Mouse (Mus musculus): ENCODE measurements around the gene Tram2. TPM values are rescaled to one million over a fixed set of nuclear protein-coding genes. Genes with fewer than 3 reads are reported as not detected.
A peak's percentile ranks its signal among the peaks of the same experiment; 100 is the strongest.

Tram2 gene
- total and polyA plus RNA-seq, 3 experiments = 0.54 to 2.9 TPM; not detected in 1

- TF ChIP-seq TBP (IDR thresholded peaks at IDR 0.05; ENCODE audit: low read depth, low read length) (no peak), MAX (IDR thresholded peaks at IDR 0.05; ENCODE audit: low read length) (no peak), USF1 (IDR thresholded peaks at IDR 0.05; ENCODE audit: low read depth, low read length) (no peak), ETS1 (IDR thresholded peaks at IDR 0.05; ENCODE audit: low read depth, low read length) (no peak), RAD21 (IDR thresholded peaks at IDR 0.05; ENCODE audit: low read depth, low read length) (no peak), SIN3A (IDR thresholded peaks at IDR 0.05; ENCODE audit: low read length) (no peak), NRF1 (IDR thresholded peaks at IDR 0.05; ENCODE audit: insufficient read depth, low read depth, low read length, poor library complexity, severe bottlenecking) (no peak), POLR2AphosphoS2 (IDR thresholded peaks at IDR 0.05; ENCODE audit: low read length) (no peak)
- no peak overlapping the region for H3K27ac ChIP-seq (ENCODE audit: control insufficient read depth, low read depth, low read length)
- no peak for DNase-seq (ENCODE audit: low read depth, low spot score)
- no peaks in the 10 kb centered on the region for H3K4me1 ChIP-seq (ENCODE audit: control insufficient read depth in 1 of 2, insufficient read depth in 2 of 2, low read length in 2 of 2)
- H3K4me3 ChIP-seq (ENCODE audit: control insufficient read depth in 1 of 2, insufficient read depth in 1 of 2, low read depth in 2 of 2, low read length in 2 of 2) = no peak overlapping the region
- H3K9ac ChIP-seq (ENCODE audit: control insufficient read depth, low read depth, low read length, poor library complexity, severe bottlenecking) = no peak overlapping the region
- no peaks in the 10 kb centered on the region for H3K36me3 ChIP-seq (ENCODE audit: control insufficient read depth in 1 of 2, insufficient read depth in 2 of 2, low read length in 2 of 2)
- H3K79me2 ChIP-seq (ENCODE audit: control insufficient read depth, insufficient read depth, low read length, poor library complexity) = no peaks in the 10 kb centered on the region
- no peaks in the 10 kb centered on the region; a peak in 2 of 4 replicates for H3K27me3 ChIP-seq (ENCODE audit: control insufficient read depth in 1 of 2, insufficient read depth in 2 of 2, low read length in 2 of 2)
- H3K9me3 ChIP-seq (replicated peaks; ENCODE audit: insufficient read depth, low read length) = no peaks in the 10 kb centered on the region
These were observed 109.4 kb downstream of the Tram2 start for GRCm38 (mm10) chr1:20969642-20970041.

DNA sequence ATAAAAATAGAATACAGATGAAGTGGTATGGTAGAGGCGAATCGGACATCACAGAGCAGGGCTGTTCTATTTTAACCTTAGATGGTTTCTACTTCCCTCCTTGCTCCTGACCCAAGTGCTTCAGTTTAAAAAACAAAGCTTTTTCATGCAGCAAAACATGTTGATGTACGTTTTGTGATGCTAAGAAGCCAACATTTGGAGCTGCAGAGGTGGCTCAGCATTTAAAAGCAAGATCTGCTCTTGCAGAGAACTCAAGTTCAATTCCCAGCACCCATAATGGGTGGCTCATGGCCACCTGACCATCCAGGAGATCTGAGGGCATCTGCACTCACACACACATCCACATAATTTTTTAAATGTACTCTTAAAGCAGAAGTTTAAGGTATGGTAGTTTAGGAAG lies 124.2 kb downstream of the Tram2 start:
- no peak overlapping the region for H3K9ac ChIP-seq (ENCODE audit: control insufficient read depth, low read depth, low read length, poor library complexity, severe bottlenecking)
- TF ChIP-seq POLR2AphosphoS5 (IDR thresholded peaks at IDR 0.05; ENCODE audit: borderline replicate concordance, low read depth, low read length) (no peak), MAZ (IDR thresholded peaks at IDR 0.05; ENCODE audit: low read depth, low read length) (no peak), MXI1 (IDR thresholded peaks at IDR 0.05; ENCODE audit: low read depth, low read length) (no peak)

DNA sequence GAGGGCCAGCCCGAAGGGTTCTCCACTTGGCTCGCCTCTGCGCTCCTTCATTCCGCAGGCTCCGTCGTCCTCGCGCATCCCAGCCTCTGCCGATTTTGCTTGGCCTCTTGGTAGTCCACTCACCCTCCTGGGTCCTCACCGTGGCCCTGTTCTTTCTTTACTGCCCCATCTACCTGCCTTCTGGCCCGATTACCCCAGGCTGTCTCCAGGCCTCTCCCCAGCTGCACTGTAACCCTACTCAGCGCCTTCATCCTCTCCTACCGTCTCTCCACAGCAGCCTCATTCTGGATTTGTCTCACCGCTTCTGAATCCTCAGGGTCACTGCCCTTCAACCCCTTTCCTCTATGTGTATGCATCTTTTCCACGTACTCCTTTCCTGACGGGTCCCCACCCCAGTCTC lies 127.2 kb downstream of the Tram2 start:
- no peak overlapping the region for H3K27ac ChIP-seq (ENCODE audit: control insufficient read depth, low read depth, low read length)
- no peaks in the 10 kb centered on the region for H3K79me2 ChIP-seq (ENCODE audit: control insufficient read depth, insufficient read depth, low read length, poor library complexity)
- peak overlapping the region in 1 of 2 experiments; percentile 42; a peak in 2 of 4 replicates for H3K4me3 ChIP-seq (ENCODE audit: control insufficient read depth in 1 of 2, insufficient read depth in 1 of 2, low read depth in 2 of 2, low read length in 2 of 2)
- H3K9ac ChIP-seq (ENCODE audit: control insufficient read depth, low read depth, low read length, poor library complexity, severe bottlenecking) = no peak overlapping the region
- peaks cover 0 to 5% of the 10 kb centered on the region in 2 experiments; a peak in 1 of 4 replicates for H3K27me3 ChIP-seq (ENCODE audit: control insufficient read depth in 1 of 2, insufficient read depth in 2 of 2, low read length in 2 of 2)
- H3K9me3 ChIP-seq (replicated peaks; ENCODE audit: insufficient read depth, low read length) = no peaks in the 10 kb centered on the region
- DNase-seq (ENCODE audit: low read depth, low spot score) = no peak
- TF ChIP-seq NRF1 (IDR thresholded peaks at IDR 0.05; ENCODE audit: insufficient read depth, low read depth, low read length, poor library complexity, severe bottlenecking) = no peak
- TF ChIP-seq E2F4 (IDR thresholded peaks at IDR 0.05; ENCODE audit: borderline replicate concordance, low read depth, low read length) = no peak
- TF ChIP-seq GATA1 (IDR thresholded peaks at IDR 0.05; ENCODE audit: low read depth, low read length) = no peak
- no peak for TF ChIP-seq ZNF384 (IDR thresholded peaks at IDR 0.05; ENCODE audit: low read depth, low read length)
- TF ChIP-seq USF1 (IDR thresholded peaks at IDR 0.05; ENCODE audit: low read depth, low read length) = no peak
- no peak for TF ChIP-seq MAFK (IDR thresholded peaks at IDR 0.05; ENCODE audit: borderline replicate concordance, low read depth, low read length)
- no peak for TF ChIP-seq USF2 (IDR thresholded peaks at IDR 0.05; ENCODE audit: borderline replicate concordance in 1 of 2, insufficient read depth in 1 of 2, low read depth in 1 of 2, low read length in 2 of 2)
- no peak for TF ChIP-seq HCFC1 (IDR thresholded peaks at IDR 0.05; ENCODE audit: low read depth, low read length)
- no peak for TF ChIP-seq ZC3H11A (IDR thresholded peaks at IDR 0.05; ENCODE audit: low read depth, low read length)
- no peak for TF ChIP-seq NELFE (IDR thresholded peaks at IDR 0.05; ENCODE audit: low read depth, low read length)
- TF ChIP-seq ZMIZ1 (IDR thresholded peaks at IDR 0.05; ENCODE audit: low read depth, low read length) = no peak
- no peak for TF ChIP-seq EP300 (IDR thresholded peaks at IDR 0.05; ENCODE audit: low read depth in 1 of 2, low read length in 2 of 2)
- TF ChIP-seq MXI1 (IDR thresholded peaks at IDR 0.05; ENCODE audit: low read depth, low read length) = no peak
- H3K36me3 ChIP-seq (ENCODE audit: control insufficient read depth in 1 of 2, insufficient read depth in 2 of 2, low read length in 2 of 2) = no peaks in the 10 kb centered on the region
- no peaks in the 10 kb centered on the region for H3K4me1 ChIP-seq (ENCODE audit: control insufficient read depth in 1 of 2, insufficient read depth in 2 of 2, low read length in 2 of 2)

More for the DNA sequence above, 124.2 kb downstream of the Tram2 start:
- Histone ChIP-seq H3K36me3 (ENCODE audit: control insufficient read depth in 1 of 2, insufficient read depth in 2 of 2, low read length in 2 of 2) (no peaks in the 10 kb centered on the region), H3K4me1 (ENCODE audit: control insufficient read depth in 1 of 2, insufficient read depth in 2 of 2, low read length in 2 of 2) (no peaks in the 10 kb centered on the region), H3K9me3 (replicated peaks; ENCODE audit: insufficient read depth, low read length) (no peaks in the 10 kb centered on the region), H3K79me2 (ENCODE audit: control insufficient read depth, insufficient read depth, low read length, poor library complexity) (no peaks in the 10 kb centered on the region), H3K27ac (ENCODE audit: control insufficient read depth, low read depth, low read length) (no peak overlapping the region), H3K27me3 (ENCODE audit: control insufficient read depth in 1 of 2, insufficient read depth in 2 of 2, low read length in 2 of 2) (peaks cover 0 to 5% of the 10 kb centered on the region in 2 experiments; a peak in 1 of 4 replicates), H3K4me3 (ENCODE audit: control insufficient read depth in 1 of 2, insufficient read depth in 1 of 2, low read depth in 2 of 2, low read length in 2 of 2) (no peak overlapping the region)
- no peak for DNase-seq (ENCODE audit: low read depth, low spot score)

Measured in MEL (cell line).